Mouse (Mus musculus) liver, embryonic 14.5 days (tissue): ENCODE measurements around the gene Olfr193.
"Not testable (repeated sequence)": the region's sequence is repeated elsewhere in the genome, so short reads cannot be mapped to it uniquely, and the experiment has no call there.

Source experiments
- CTCF ChIP-seq: IDR thresholded peaks from 2 replicates; pipeline ENCODE4 v1.5.1; 2016; ENCODE audit warnings: antibody characterized with exemption, low read depth, control low read depth
- EP300 ChIP-seq: IDR thresholded peaks from 2 replicates; pipeline ENCODE4 v1.6.1; 2016; ENCODE audit warnings: antibody characterized with exemption, low read depth

GRCm38 (mm10) chr16:59081113-59081512, 30.6 kb downstream of the Olfr193 start:
- not testable (repeated sequence) for TF ChIP-seq CTCF, EP300
